Mouse (Mus musculus) heart, postnatal 0 days (tissue): ENCODE data around the gene Qk.

Experiments
- CTCF ChIP-seq: IDR thresholded peaks from 2 replicates; pipeline ENCODE4 v1.5.1; 2016; ENCODE audit warnings: antibody characterized with exemption, control low read depth, low read depth
- EP300 ChIP-seq: IDR thresholded peaks from 2 replicates; pipeline ENCODE4 v1.6.1; 2016; ENCODE audit warnings: antibody characterized with exemption, low read depth

DNA sequence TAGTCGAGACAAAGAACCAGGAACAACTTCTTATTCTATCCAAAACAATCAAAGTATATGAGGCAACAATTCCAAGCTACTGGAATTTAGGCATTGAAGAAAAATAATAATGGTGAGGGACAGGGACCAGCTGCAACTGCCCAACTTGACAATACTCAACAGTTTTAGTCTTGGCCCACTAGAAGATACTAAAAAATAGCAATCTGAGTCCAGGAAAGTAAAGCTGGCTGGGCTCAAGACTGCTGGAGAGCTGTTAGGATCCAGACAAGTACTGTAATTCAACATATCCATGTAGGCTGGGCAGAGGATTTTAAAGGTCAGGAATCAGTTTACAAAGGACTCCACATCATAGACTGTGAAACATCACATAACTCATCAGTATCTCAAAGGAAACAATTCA is 79.6 kb downstream of the Qk start:
- TF ChIP-seq CTCF (no peak), EP300 (no peak)
